Mouse (Mus musculus) embryonic facial prominence, embryonic 10.5 days (tissue): ENCODE results near the gene B3gnt5. TPM values are rescaled to one million over a fixed set of nuclear protein-coding genes. Genes with fewer than 3 reads are reported as not detected.
"Not testable (repeated sequence)": the region's sequence is repeated elsewhere in the genome, so short reads cannot be mapped to it uniquely, and the experiment has no call there.

Source experiments
- DNase-seq: peaks from one replicate; pipeline ENCODE4 v3.0.0-alpha.2; 2017; ENCODE audit warnings: low spot score
- H3K27ac ChIP-seq: fragments of 300-500 bp; sonication (generic); replicated peaks from 2 replicates; pipeline ENCODE4 v1.5.1; 2016; ENCODE audit warnings: mild to moderate bottlenecking
- H3K27me3 ChIP-seq: fragments of 300-500 bp; sonication (generic); replicated peaks from 2 replicates; pipeline ENCODE4 v1.6.1; 2016; ENCODE audit warnings: low read depth, mild to moderate bottlenecking; ENCODE audit not compliant: poor library complexity, severe bottlenecking
- H3K36me3 ChIP-seq: fragments of 300-500 bp; sonication (generic); replicated peaks from 2 replicates; pipeline ENCODE4 v1.6.1; 2016; ENCODE audit warnings: mild to moderate bottlenecking, moderate library complexity
- H3K4me1 ChIP-seq: fragments of 300-500 bp; sonication (generic); 2 replicates; pipeline ENCODE4 v1.6.1; 2016
- H3K4me3 ChIP-seq: fragments of 300-500 bp; sonication (generic); 2 replicates; pipeline ENCODE4 v1.5.1; 2016; ENCODE audit warnings: mild to moderate bottlenecking, moderate library complexity
- H3K9me3 ChIP-seq: fragments of 300-500 bp; sonication (generic); 2 replicates; pipeline ENCODE4 v1.6.1; 2016; ENCODE audit warnings: mild to moderate bottlenecking
- WGBS: fragments of 180-500 bp; shearing (Covaris S2); methylation state at CpG from one replicate; pipeline ENCODE4 v1.1.7; 2016; 5-methylcytosine and 5-hydroxymethylcytosine counted together
- polyA plus RNA-seq: library from polyadenylated mRNA; unstranded; fragments of >200 nt; fragmentation: Nextera tagmentation; extraction: Ambion mirVana; gene quantifications from 2 replicates; pipeline ENCODE4 v1.2.1, GENCODE M21; 2016

Gene B3gnt5
- 40.2 and 42.2 TPM in 2 replicates for polyA plus RNA-seq

GRCm38 (mm10) chr16:19760074-19760473, at the start of gene B3gnt5:
Gene B3gnt5 (plus strand): TSS chr16:19760208.
- peak; percentile 94 for DNase-seq
- peaks cover 12% of the 10 kb centered on the region for H3K36me3 ChIP-seq
- H3K27me3 ChIP-seq = no peaks in the 10 kb centered on the region
- under 1% methylated on average over 15 of the region's 15 CpGs for WGBS
- H3K9me3 ChIP-seq = no peaks in the 10 kb centered on the region
- peak within 1 kb of the TSS; percentile 99 for H3K27ac ChIP-seq
- peaks cover 13% of the 10 kb centered on the region for H3K4me1 ChIP-seq
- peak within 1 kb of the TSS; percentile 82 for H3K4me3 ChIP-seq

GRCm38 (mm10) chr16:19720959-19721358, 39.0 kb upstream of the B3gnt5 start:
- no peaks in the 10 kb centered on the region for H3K27me3 ChIP-seq
- no peak overlapping the region for H3K27ac ChIP-seq
- no peak overlapping the region for H3K4me3 ChIP-seq
- no peaks in the 10 kb centered on the region for H3K9me3 ChIP-seq
- H3K36me3 ChIP-seq = no peaks in the 10 kb centered on the region
- 52% methylated on average over 2 of the region's 2 CpGs for WGBS
- no peaks in the 10 kb centered on the region for H3K4me1 ChIP-seq
- DNase-seq = no peak

- not testable (repeated sequence) for H3K27ac ChIP-seq, H3K9me3 ChIP-seq, H3K36me3 ChIP-seq, DNase-seq, H3K27me3 ChIP-seq, H3K4me1 ChIP-seq, H3K4me3 ChIP-seq
- WGBS = 46% methylated on average over 2 of the region's 2 CpGs
These were observed 35.9 kb upstream of the B3gnt5 start for GRCm38 (mm10) chr16:19724139-19724538.

GRCm38 (mm10) chr16:19732896-19733295, 27.1 kb upstream of the B3gnt5 start:
- 93% methylated on average over 1 of the region's 1 CpGs for WGBS

GRCm38 (mm10) chr16:19760505-19761496, 793 bp downstream of the B3gnt5 start:
- Histone ChIP-seq H3K4me1 (peaks cover 13% of the 10 kb centered on the region), H3K9me3 (no peaks in the 10 kb centered on the region), H3K4me3 (peak overlapping the region; percentile 82), H3K27ac (peak overlapping the region; percentile 99), H3K36me3 (peaks cover 20% of the 10 kb centered on the region), H3K27me3 (no peaks in the 10 kb centered on the region)
- under 1% methylated on average over 61 of the region's 61 CpGs for WGBS
- DNase-seq = peak; percentile 80

More at GRCm38 (mm10) chr16:19732896-19733295, 27.1 kb upstream of the B3gnt5 start:
- H3K27ac ChIP-seq = no peak overlapping the region
- no peak overlapping the region for H3K4me3 ChIP-seq
- H3K27me3 ChIP-seq = no peaks in the 10 kb centered on the region
- no peaks in the 10 kb centered on the region for H3K9me3 ChIP-seq
- DNase-seq = no peak
- no peaks in the 10 kb centered on the region for H3K4me1 ChIP-seq
- no peaks in the 10 kb centered on the region for H3K36me3 ChIP-seq

GRCm38 (mm10) chr16:19761691-19762090, 1.7 kb downstream of the B3gnt5 start:
- DNase-seq = peak; percentile 8
- Histone ChIP-seq H3K4me1 (peaks cover 13% of the 10 kb centered on the region), H3K9me3 (peaks cover 3% of the 10 kb centered on the region; the same call in 1 of the 2 replicates), H3K36me3 (peaks cover 29% of the 10 kb centered on the region), H3K4me3 (peak overlapping the region; percentile 82), H3K27ac (peak overlapping the region; percentile 99), H3K27me3 (no peaks in the 10 kb centered on the region)
- 55% methylated on average over 1 of the region's 1 CpGs for WGBS

GRCm38 (mm10) chr16:19766107-19766506, 6.1 kb downstream of the B3gnt5 start:
- no peak overlapping the region for H3K4me3 ChIP-seq
- no peak for DNase-seq
- H3K36me3 ChIP-seq = peaks cover 73% of the 10 kb centered on the region
- H3K27me3 ChIP-seq = no peaks in the 10 kb centered on the region
- H3K4me1 ChIP-seq = peaks cover 13% of the 10 kb centered on the region
- 95% methylated on average over 3 of the region's 3 CpGs for WGBS
- no peak overlapping the region for H3K27ac ChIP-seq
- H3K9me3 ChIP-seq = peaks cover 3% of the 10 kb centered on the region; the same call in 1 of the 2 replicates

- H3K36me3 ChIP-seq = peaks cover 92% of the 10 kb centered on the region
These were observed 8.0 kb downstream of the B3gnt5 start for GRCm38 (mm10) chr16:19768046-19768445.

GRCm38 (mm10) chr16:19772013-19772412, 12.0 kb downstream of the B3gnt5 start:
- peaks cover 68% of the 10 kb centered on the region for H3K36me3 ChIP-seq
- H3K9me3 ChIP-seq = no peaks in the 10 kb centered on the region
- no peaks in the 10 kb centered on the region for H3K27me3 ChIP-seq
- H3K4me1 ChIP-seq = no peaks in the 10 kb centered on the region
- no peak for DNase-seq
- no peak overlapping the region for H3K27ac ChIP-seq
- H3K4me3 ChIP-seq = no peak overlapping the region

More at GRCm38 (mm10) chr16:19768046-19768445, 8.0 kb downstream of the B3gnt5 start:
- H3K27me3 ChIP-seq = no peaks in the 10 kb centered on the region
- no peak overlapping the region for H3K4me3 ChIP-seq
- DNase-seq = no peak
- WGBS = 95% methylated on average over 5 of the region's 5 CpGs
- 0 out of 2 replicates have a peak, but pooled peaks cover 4% of the 10 kb centered on the region for H3K4me1 ChIP-seq
- peaks cover 3% of the 10 kb centered on the region; the same call in 1 of the 2 replicates for H3K9me3 ChIP-seq
- no peak overlapping the region for H3K27ac ChIP-seq

- DNase-seq = no peak
- H3K4me1 ChIP-seq = no peaks in the 10 kb centered on the region; the same call in 1 of the 2 replicates
- no peak overlapping the region for H3K4me3 ChIP-seq
- no peak overlapping the region for H3K27ac ChIP-seq
- no peaks in the 10 kb centered on the region for H3K36me3 ChIP-seq
- WGBS = 68% methylated on average over 12 of the region's 12 CpGs
- H3K9me3 ChIP-seq = no peaks in the 10 kb centered on the region
- no peaks in the 10 kb centered on the region for H3K27me3 ChIP-seq
These were observed 26.5 kb downstream of the B3gnt5 start for GRCm38 (mm10) chr16:19786386-19787090.

GRCm38 (mm10) chr16:19789914-19790313, 29.9 kb downstream of the B3gnt5 start:
- 79% methylated on average over 2 of the region's 2 CpGs for WGBS
- no peak overlapping the region for H3K27ac ChIP-seq
- H3K4me1 ChIP-seq = no peaks in the 10 kb centered on the region; the same call in 1 of the 2 replicates
- no peaks in the 10 kb centered on the region for H3K36me3 ChIP-seq
- no peak for DNase-seq
- no peak overlapping the region for H3K4me3 ChIP-seq
- H3K27me3 ChIP-seq = no peaks in the 10 kb centered on the region
- H3K9me3 ChIP-seq = no peaks in the 10 kb centered on the region

- WGBS = 77% methylated on average over 2 of the region's 2 CpGs
- Histone ChIP-seq H3K36me3 (no peaks in the 10 kb centered on the region), H3K4me1 (no peaks in the 10 kb centered on the region), H3K27ac (no peak overlapping the region), H3K9me3 (no peaks in the 10 kb centered on the region), H3K27me3 (no peaks in the 10 kb centered on the region), H3K4me3 (no peak overlapping the region)
- no peak for DNase-seq
These were observed 58.8 kb downstream of the B3gnt5 start for GRCm38 (mm10) chr16:19818801-19819200.
